Mouse (Mus musculus) left cerebral cortex, adult 11 months (tissue): ENCODE results near the gene Amer3.
"Not testable (repeated sequence)": the region's sequence is repeated elsewhere in the genome, so short reads cannot be mapped to it uniquely, and the experiment has no call there.

ENCODE experiments used
- DNase-seq: peaks from one replicate; pipeline ENCODE4 v3.0.0; 2022; ENCODE audit warnings: low spot score

Gene Amer3

GRCm38 (mm10) chr1:34601323-34602047 is 22.0 kb downstream of the Amer3 start:
- no peak for DNase-seq

- DNase-seq, result peak; percentile 24
Observed at GRCm38 (mm10) chr1:34602363-34602762, 22.9 kb downstream of the Amer3 start.

GRCm38 (mm10) chr1:34613801-34614200 is 34.3 kb downstream of the Amer3 start:
- DNase-seq, result no peak

- not testable (repeated sequence) for DNase-seq
Observed at GRCm38 (mm10) chr1:34620116-34620515, 40.7 kb downstream of the Amer3 start.

- not testable (repeated sequence) for DNase-seq
Observed at GRCm38 (mm10) chr1:34620761-34621160, 41.3 kb downstream of the Amer3 start.

- DNase-seq, result no peak
Observed at GRCm38 (mm10) chr1:34635711-34636110, 56.3 kb downstream of the Amer3 start.
